Mouse (Mus musculus) cerebellum, adult 2 months (tissue): ENCODE data around the gene Krtap10-10.

ENCODE experiments used
- CTCF ChIP-seq: fragments of 200-500 bp; IDR thresholded peaks from 2 replicates; pipeline ENCODE4 v1.5.1; 2011; ENCODE audit warnings: low read depth, mild to moderate bottlenecking, control low read depth, low read length, moderate library complexity, borderline replicate concordance; ENCODE audit not compliant: insufficient read depth
- POLR2A ChIP-seq: fragments of 200-500 bp; IDR thresholded peaks from 2 replicates; pipeline ENCODE4 v1.6.1; 2011; ENCODE audit warnings: low read length, control low read depth, borderline replicate concordance; ENCODE audit not compliant: insufficient read depth

GRCm38 (mm10) chr10:77819203-77819602, 16.5 kb upstream of the Krtap10-10 start:
- TF ChIP-seq CTCF: no peak
- TF ChIP-seq POLR2A: no peak
